Mouse (Mus musculus): ENCODE results near the gene Gm36028.

The Gm36028 gene

DNA sequence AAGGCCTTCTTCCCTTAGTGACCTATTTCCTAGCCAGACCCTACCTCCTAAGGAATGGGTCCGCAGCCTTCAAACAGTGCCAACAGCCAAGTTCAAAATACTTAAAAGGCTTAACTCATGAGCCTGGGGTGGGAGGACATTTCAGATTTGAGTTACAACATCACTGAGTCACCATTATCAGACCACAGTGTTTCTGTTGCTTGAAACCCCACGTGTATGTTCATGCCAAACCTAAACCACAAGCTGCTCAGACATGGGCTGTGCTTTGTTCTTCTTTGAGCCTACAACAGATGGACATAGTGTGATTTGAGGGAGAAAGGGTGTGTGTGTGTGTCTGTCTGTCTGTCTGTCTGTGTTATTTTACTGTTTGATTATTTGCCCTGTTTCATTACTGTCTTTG is 59.8 kb downstream of the Gm36028 start:
- H3K27me3 ChIP-seq (ENCODE audit: insufficient read depth, low read length), result no peaks in the 10 kb centered on the region
- no peak overlapping the region for H3K4me3 ChIP-seq (replicated peaks; ENCODE audit: low read length)
- H3K4me1 ChIP-seq (replicated peaks; ENCODE audit: low read depth, low read length), result peaks cover 14% of the 10 kb centered on the region
- TF ChIP-seq POU5F1 (IDR thresholded peaks at IDR 0.05; ENCODE audit: borderline replicate concordance, low read length), result no peak
- TF ChIP-seq CTCF (conservative IDR thresholded peaks at IDR 0.05; ENCODE audit: low read length), result no peak
- TF ChIP-seq NANOG (IDR thresholded peaks at IDR 0.05; ENCODE audit: borderline replicate concordance, low read length), result no peak
- H3K9me3 ChIP-seq (ENCODE audit: low read length), result peaks cover 9% of the 10 kb centered on the region
- H3K36me3 ChIP-seq (ENCODE audit: insufficient read depth, low read length), result peaks cover 36% of the 10 kb centered on the region

All from E14TG2a.4 (cell line).